Mouse (Mus musculus) gonadal fat pad, adult 2 months (tissue): Measurements from ENCODE around the gene Snrnp27. TPM values are rescaled to one million over a fixed set of nuclear protein-coding genes. Genes with fewer than 3 reads are reported as not detected.
A peak's percentile ranks its signal among the peaks of the same experiment; 100 is the strongest.

ENCODE experiments used
- DNase-seq: peaks from one replicate; pipeline ENCODE4 v3.0.0-alpha.2; 2012; ENCODE audit warnings: low read depth
- polyA plus RNA-seq: library from polyadenylated mRNA; depleted of rRNA; stranded (reverse); fragments of >200 nt; gene quantifications from 2 replicates; pipeline ENCODE4 v1.2.3, GENCODE M21; 2012; rRNA removed

Gene Snrnp27
- 10.1 and 13.7 TPM in 2 replicates for polyA plus RNA-seq

DNA sequence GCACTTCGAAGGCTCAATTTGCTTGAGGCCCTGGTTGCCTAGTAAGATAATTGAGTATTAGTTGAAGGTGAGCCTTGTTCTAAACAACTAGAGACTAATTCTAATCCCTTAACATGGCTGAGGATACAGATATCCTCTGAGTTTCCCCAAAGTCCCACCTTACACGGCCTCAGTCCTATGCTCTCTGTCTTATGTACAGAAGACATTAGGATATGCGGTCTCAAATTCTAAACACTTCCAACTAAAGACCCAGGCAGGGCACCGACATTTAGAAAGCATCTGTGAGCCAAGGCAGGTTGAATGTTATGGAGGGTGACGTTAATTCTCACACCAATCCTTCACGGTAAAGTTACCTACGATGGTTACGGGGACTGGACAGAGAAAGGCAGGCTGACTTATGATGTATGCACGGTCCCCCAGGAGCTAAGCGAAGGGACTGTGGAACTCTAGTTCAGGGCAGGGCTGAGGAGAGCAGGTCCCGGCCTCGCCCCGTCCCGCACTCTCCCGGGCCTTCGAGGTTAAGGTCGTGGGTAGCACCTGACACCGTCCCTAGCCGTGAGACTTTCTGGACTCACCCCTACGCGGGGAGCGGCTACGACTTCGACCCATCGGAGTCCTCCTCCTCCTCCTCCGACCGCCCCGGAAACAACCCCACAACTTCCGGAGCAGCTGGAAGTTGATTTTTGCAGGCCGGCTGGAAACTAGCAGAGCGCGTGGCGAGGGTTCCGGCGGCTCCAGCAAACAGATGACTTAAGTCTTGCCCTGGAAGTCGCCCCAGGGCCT, at the start of gene Snrnp27:
Gene Snrnp27, minus strand, starts transcription at position 651 of the 783 bp plus-strand sequence.
- peak; percentile 52 for DNase-seq

DNA sequence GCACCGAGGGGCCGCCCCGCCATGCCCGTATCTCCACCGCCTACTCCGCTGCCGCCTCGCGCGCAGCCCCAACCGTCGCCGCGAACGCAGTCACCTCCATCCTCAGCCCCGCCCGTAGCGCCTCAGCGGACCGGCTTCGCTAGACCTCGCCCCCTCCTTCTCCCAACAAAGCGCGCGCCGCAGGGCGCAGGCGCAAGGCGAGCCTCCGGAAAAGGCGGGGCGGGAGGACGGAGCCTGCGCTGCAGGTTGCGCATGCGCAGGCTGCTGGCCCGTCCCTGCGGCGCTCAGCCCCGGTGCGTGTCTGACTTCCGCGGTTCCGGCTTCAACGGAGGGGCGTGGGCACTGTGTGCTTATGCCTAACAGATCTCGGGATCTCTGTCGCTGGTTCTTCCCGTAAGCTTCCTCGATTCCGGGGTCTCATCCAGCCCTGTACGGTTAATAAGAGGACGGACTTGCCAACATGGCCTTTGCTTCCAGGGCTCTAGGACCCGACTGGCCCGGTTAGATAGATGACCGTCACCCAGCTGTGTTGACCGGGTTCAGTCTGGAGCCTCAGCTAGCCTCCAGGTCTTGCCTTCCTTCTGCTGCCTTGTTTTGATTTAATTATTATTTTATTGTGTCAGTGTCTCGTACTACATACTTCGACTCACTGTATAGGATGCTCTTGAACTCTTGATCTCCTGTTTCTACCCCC, 49.0 kb upstream of the Snrnp27 start, which contains the start of gene Gmcl1:
Gene Gmcl1, minus strand, starts transcription at position 201 of the 694 bp plus-strand sequence.
- peak; percentile 45 for DNase-seq

DNA sequence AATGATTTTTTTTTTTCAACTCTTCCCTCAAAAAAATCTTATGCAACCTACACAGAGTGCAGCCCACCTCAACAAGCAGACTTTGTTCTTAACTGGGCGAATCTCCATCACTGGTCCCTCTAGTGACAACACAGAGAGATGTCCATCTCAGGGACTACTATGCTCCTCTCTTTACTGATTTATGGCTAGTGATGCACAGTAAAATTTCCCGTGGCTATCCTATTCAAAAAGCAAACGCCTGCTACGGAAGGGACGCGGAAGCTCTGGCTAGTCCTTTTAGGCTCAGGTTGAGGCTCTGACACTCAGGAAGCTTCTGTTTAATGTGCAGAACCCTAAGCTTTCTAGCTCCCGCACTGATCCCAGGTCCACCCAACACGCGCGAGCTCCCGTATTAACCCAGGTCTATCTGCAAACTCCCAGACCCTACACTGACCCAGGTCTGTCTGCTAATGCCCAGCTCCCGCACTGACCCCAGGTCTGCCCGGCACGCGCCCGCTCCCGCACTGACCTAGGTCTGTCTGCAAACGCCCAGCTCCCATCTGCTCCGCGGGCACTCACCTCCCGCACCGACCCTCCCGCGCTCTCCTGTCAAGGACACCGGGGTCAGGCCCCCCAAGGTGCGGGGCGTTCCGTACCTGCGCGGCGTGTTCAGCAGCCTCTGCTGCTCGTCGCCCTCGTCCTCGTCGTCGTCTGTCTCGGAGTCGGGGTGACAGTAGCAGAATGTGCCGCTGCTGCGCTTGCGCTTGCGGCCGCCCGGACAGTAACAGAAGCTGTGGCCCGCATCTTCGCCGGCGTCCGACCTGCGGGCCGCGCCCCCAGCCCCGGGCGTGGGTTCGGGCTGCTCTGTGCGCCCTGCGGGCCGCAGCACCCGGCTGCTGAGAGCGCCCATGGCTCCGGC, 48.2 kb upstream of the Snrnp27 start:
- DNase-seq: no peak

DNA sequence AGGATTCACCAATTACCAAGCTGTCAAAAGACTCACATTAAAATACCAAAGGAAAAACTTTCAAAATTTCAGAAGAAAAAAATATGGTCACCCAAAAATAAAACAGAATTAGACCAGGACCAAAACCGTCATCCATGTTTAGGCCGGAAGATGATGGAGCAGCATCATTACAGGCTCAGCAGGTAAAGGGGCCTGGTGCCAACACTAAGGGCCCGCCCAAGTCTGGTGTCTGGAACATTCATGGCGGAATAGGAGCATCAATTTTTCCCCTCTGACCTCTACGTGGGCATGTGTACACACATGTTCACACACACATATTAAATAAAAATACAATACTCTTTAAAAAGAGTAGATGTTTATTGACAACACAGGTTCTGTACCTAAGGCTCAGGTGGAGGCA, 44.4 kb upstream of the Snrnp27 start:
- DNase-seq: no peak

DNA sequence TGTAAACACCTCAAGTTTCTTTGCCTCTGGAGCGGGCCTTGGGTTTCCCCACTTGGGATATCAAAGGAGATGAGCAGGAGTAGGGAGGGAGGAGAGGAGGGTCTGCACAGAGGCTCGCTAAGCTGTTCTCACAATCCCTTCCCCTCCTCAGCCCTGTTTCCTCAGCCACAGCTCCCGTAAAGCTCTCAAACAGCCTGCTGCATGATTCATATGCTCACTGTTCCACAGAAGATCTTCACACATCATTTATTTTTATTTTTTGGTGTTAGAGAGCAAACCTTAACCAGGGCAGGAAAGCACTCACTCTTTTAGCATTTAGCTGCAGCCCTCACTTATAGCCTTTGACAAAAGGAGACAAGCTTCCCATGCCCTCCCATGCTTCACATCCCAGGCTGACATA, 37.7 kb upstream of the Snrnp27 start:
- no peak for DNase-seq

DNA sequence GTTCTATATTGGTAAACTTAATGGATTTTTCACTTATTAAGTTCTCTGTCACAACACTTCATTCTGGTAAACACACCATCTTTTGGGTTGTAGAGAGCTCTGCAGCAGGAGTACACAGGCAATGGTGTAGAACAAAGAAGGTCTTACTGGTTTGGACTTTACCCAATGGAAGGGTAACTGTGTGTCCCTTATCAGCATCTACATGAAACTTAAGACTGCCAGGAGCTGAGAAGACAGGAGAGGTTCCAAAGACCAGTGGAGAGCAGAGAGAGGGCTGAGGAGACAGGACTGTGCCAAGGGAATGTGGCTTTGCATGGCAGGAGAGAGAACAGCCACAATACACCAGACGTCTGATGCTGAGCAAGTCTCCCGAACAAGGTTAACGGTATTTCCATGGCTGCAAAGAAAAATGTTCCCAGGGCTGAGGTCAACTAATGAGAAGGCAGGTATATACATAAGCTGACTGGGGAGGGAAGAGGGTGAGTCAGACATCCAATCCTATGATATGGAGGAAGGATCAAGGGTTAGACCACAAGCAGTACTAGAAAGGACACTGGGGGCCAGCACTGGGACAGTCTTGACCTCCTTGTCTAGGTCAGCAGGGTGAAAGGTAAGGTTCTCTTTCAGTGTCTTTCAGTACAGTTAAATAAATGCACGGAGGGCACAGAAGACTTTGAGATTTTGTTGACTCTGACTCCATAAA, 23.9 kb upstream of the Snrnp27 start:
- no peak for DNase-seq

DNA sequence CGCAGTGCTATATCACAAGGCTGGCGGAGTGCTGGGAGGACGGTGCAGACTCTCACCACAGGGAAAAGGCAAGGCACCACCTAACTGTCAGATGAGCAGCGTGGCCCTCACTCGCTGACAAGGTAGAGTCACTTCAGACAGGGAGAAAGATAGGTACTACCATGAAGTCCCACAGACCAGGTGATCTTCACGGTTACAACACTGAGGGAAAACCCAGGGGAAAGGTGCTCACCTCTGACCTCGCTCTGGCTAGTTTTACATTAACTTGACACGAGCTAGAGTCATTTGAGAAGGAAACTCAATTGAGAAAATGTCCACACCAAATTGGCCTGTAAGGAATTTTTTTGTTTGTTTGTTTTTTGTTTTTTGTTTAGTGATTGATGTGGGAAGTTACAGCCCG, 18.3 kb upstream of the Snrnp27 start:
- no peak for DNase-seq

DNA sequence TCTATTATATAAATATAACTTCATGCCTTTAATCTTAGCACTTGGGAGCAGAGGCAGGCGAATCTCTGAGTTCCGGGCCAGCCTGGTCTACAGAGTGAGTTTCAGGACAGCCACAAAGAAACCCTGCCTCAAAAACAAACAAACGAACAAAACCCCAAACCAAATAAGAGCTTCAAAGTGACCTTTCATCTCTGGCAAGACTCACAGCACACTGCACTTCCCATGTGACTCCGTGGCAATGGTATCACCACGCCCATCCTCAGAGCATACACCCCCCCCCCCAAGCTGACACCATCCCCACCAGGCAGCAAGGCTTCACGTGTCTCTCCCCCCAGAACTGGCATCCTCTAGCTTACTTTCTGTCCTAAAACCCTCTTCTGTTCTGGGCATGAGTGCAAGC, 13.6 kb upstream of the Snrnp27 start:
- DNase-seq: no peak

DNA sequence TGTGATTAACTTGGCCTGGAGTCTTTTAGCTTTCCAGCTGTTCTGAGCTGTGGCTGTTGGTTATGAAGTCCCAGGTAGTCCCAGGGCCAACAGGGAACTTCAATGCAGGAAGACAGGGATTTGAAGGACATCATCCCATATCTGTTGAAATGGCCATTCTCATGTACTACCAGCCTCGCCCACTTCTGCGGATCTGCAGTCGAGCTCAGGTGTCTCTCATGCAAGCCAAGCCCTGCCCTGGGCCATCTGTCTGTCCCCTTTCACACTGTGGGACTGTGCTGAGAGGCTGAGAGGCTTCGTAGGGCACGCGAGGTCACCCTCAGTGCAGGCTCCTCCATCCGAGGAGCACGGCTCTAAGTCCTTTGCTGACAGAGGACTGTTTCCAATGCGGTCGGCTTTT, 11.9 kb upstream of the Snrnp27 start:
- no peak for DNase-seq

DNA sequence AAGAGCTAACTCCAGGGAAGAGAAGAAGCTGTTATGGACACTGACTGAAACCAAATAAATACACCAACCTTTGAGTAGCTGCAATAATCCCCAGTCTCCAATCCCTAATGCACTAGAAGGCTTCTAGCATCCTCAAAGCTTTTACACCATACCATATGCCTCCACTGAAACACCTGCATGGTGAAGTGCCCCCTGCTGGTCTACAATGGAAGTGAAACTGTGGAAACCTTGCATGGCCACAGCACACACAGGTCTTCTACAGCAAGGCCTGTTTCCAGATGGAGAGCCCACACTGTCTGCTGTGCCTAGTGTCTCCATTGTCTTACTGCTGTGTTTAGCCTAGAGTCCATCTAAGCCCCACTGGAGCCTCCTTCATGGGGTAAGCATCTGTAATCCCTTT, 10.1 kb upstream of the Snrnp27 start:
- DNase-seq: no peak

DNA sequence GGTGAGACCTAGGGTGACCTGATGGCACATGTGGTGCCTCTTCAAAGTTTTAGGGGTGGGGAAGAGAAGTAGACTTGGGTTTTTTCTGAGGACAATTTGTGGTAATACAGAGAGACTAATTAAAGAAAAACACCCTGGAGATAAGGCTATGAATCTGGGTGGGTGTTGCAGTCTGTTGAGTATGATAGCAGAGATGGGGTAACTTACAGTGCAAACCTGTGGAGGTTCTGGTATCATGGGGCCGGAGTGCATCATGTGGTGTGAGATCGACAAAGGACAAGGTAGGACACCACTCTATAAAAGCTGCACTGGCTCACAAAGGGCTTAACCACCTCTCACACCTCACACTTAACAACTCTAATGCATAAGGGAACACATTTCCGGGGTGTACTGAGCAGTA, 5.3 kb upstream of the Snrnp27 start:
- DNase-seq: no peak

DNA sequence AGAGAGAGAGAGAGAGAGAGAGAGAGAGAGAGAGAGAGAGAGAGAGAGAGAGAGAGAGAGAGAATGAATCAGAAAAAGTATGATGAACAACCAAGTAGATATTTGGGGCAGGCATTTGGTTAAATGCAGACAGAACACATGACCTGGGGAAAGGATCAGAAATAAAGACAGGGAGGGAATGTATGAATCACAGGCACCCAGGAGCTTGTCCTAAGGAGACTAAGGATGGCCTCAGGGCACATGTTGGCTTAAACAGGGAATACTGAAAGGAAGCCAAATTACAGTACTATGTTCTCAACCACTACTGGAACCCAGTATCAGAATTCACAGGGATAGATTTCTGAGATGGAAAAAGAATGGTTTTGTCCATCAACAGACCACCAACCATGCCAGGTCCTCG, 2.6 kb upstream of the Snrnp27 start:
- no peak for DNase-seq

DNA sequence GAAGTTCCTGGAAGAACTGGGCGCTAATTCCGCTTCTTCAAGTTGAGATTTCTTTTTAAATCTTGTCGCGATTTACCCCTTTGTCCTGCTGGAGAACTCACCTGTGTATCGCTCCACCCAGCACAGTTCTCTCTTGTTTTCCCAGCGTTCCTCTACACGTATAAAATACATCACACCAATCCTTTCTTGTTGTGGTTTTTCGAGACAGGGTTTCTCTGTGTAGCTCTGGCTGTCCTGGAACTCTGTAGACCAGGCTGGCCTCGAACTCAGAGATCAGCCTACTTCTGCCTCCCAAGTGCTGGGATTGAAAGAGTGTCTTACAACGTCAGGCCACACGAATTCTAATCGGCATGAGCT, 311 bp upstream of the Snrnp27 start:
- no peak for DNase-seq

DNA sequence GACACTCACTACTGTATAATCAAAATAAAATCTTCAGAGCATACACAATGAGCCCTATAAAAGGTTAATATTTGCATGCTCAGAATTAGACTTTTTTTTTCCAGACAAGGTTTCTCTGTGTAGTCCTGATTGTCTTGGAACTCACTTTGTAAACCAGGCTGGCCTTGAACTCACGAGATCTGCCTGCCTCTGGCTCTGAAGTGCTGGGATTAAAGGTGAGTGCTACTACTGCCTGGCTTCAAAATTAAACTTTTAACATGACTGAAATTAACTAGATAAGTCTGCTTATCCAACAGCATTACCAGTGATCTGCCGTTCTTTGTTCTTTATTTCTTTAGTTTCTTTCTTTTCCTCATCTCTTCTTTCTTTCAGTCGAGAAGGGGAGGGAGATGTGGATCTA, 3.0 kb downstream of the Snrnp27 start:
- DNase-seq: no peak

DNA sequence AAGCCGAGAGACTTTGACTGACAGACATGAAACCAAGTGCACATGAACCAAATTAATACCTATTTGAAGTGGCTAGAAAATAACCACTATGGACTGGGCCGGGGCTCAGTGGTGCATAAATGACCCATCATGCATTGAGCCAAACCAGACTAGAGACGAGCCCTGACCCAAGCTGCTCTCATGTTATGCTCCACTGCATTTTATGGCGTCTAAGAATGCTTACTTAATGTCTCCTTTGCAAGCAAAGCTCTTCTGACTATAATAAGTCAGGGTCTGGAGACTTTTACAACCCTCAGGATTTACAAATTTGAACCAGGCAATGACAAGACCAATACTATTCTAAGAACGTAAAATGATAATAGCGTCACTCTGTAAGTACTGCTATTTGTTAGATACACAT, 6.0 kb downstream of the Snrnp27 start:
- DNase-seq: no peak

DNA sequence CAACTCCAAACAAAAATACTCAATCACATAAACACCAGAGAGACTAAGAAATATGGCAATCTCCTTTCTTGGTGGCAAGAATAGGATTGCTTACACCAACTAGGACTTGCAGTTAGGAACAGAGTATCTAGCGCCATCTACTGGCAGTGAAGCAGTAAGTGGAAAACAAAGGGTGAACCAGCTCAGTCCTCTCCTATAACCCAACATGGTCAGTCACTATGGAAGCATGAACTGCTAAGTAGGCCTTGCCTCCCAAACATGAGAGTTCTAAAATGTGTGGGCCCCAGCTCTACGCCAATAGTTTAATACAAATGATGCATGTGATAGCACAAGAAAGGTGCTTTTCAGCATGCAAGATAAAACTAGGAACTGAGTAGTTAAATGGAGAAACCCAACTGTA, 13.4 kb downstream of the Snrnp27 start:
- DNase-seq: no peak

DNA sequence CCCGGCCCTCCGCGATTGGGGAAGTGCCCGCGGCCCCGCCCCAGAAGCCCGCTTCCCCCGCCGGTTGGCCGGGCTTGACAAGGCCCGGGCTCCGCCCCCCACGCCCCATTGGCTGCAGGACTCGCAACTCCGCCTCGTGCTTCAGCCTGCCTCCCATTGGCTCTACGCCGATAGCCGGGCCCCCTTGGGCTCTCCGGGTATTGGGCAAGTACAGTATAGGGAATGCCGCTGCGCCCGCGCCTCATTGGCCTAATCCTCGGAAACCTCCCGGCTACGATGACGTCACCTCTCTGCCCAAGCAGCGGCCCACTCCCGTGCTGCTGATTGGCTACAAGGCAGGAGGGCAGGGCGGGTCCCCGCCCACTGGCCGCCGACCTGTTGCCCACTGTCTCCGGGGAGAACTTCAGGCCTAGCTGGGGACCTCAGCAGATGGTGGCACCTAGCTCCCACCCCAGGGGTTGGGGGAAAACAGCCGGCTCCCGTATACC, 15.0 kb downstream of the Snrnp27 start:
- peak; percentile 87 for DNase-seq

DNA sequence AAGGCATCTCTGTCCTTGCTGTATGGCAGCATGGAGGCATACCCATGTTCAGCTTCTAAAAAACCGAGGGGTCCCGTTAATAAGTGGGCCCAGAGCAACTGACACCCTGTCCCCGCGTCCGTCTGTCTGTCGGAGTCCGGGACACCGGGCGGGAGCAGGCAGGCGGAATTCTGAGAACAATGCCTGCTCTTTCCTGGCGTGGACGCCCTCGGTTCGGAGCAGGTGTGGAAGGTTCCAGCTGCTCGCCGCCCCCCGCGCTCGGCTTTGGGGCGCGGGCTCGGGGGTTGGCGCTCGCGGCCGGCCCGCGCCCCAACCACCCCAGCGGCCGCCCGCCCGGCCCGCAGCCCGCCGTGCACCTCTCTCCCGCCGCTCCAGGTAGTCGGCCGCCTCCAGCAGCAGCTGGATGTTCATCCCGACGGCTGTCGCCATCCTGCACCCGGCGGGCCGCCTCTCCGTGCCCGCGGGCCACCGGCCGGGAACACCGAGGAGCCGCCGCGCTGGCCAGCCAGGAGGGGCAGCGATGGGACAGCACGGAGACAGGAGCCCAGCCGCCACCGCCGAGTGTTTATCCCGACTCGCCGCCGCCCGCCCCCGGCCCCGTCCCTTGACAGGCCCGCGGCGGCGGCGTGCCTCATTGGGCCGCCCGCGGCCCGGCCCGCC, 15.6 kb downstream of the Snrnp27 start, which contains the start of gene Mxd1:
Gene Mxd1, minus strand, starts transcription at position 582 of the 660 bp plus-strand sequence.
- no peak for DNase-seq

DNA sequence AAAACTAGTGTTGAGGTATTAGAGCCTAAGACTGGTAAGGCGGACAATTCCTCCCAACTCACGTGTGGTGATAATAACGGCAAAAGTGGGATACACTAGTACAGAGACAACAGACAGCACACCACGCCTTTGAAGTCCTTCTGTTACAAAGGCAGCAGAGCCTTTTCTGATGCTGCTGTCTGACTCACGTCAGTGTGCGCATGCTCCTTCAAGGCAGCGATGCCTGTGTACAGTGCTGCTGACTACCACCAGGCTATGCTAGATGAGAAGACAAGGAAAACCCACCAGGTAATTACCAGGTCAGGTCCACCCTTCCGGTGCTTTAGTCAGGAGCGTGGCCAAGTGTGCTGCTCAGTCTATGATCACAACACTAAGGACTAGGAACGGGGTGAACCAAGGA, 17.3 kb downstream of the Snrnp27 start:
- no peak for DNase-seq

DNA sequence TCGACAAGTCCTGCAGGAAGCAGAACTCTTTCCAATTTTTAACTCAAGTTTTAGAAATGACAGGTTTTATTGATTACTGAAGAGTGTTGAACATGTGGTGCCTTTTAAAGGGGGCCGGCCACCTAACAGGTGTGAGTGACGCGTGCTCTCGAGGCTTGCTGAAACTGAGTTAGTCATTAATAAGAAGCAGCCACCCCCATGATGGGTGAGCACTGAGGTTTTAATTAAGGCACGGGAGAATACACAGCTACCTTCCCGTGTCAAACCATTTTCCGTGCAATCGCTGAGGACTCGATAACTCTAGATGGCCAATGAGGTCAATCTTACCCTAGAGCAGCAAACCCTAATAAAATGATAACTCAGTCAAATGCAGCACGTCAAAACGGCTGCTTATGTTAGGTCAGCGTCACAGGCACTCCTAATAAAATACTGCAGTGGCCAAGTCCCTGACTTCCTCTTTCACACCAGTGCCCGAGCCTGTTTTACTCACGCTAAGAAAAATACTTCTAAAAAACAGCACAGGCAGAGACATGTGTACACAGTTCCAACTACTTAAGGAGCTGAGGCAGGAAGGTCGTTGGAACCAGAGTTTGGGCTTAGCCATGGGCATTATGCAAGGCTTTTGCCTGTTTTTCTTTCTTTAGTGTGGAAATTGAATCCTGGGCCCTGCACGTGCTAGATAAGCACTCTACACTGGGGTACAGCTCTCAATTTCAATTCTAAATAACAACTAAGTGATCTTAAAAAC, 18.6 kb downstream of the Snrnp27 start:
- no peak for DNase-seq
